Mouse (Mus musculus): ENCODE results near the gene Pnp2. TPM values are rescaled to one million over a fixed set of nuclear protein-coding genes. Genes with fewer than 3 reads are reported as not detected.
A peak's percentile ranks its signal among the peaks of the same experiment; 100 is the strongest.

Pnp2 gene
- total and polyA plus RNA-seq, 3 experiments: 0.65 to 1.7 TPM; not detected in 1

GRCm38 (mm10) chr14:50930754-50931492 lies 24.9 kb upstream of the Pnp2 start, which contains the start of the genes Pip4p1 and Pnp (continued):
- TF ChIP-seq SMC3 (IDR thresholded peaks at IDR 0.05; ENCODE audit: low read depth, low read length) (no peak), CHD1 (IDR thresholded peaks at IDR 0.05; ENCODE audit: low read depth, low read length) (no peak), MEF2A (IDR thresholded peaks at IDR 0.05; ENCODE audit: extremely low read depth, insufficient replicate concordance, low read depth, low read length, poor library complexity, severe bottlenecking) (no peak)

GRCm38 (mm10) chr14:50931493-50932020 lies 24.2 kb upstream of the Pnp2 start:
- Histone ChIP-seq H3K9ac (ENCODE audit: control insufficient read depth, low read depth, low read length, poor library complexity, severe bottlenecking) (peak overlapping the region; percentile 89), H3K9me3 (replicated peaks; ENCODE audit: insufficient read depth, low read length) (no peaks in the 10 kb centered on the region), H3K4me3 (ENCODE audit: control insufficient read depth in 1 of 2, insufficient read depth in 1 of 2, low read depth in 2 of 2, low read length in 2 of 2) (peak overlapping the region; percentile 49 to 70), H3K79me2 (ENCODE audit: control insufficient read depth, insufficient read depth, low read length, poor library complexity) (peaks cover 10% of the 10 kb centered on the region), H3K4me1 (ENCODE audit: control insufficient read depth in 1 of 2, insufficient read depth in 2 of 2, low read length in 2 of 2) (peaks cover 0 to 4% of the 10 kb centered on the region in 2 experiments; a peak in 2 of 4 replicates), H3K27ac (ENCODE audit: control insufficient read depth, low read depth, low read length) (peak overlapping the region; percentile 97), H3K36me3 (ENCODE audit: control insufficient read depth in 1 of 2, insufficient read depth in 2 of 2, low read length in 2 of 2) (peaks cover 0 to 8% of the 10 kb centered on the region in 2 experiments; a peak in 2 of 4 replicates), H3K27me3 (ENCODE audit: control insufficient read depth in 1 of 2, insufficient read depth in 2 of 2, low read length in 2 of 2) (no peaks in the 10 kb centered on the region)
- DNase-seq (ENCODE audit: low read depth, low spot score): peak; percentile 78
- peak; percentile 66 for TF ChIP-seq POLR2AphosphoS2 (IDR thresholded peaks at IDR 0.05; ENCODE audit: low read length)
- no peak for TF ChIP-seq CHD2 (IDR thresholded peaks at IDR 0.05; ENCODE audit: low read length)
- peak; percentile 44 for TF ChIP-seq NELFE (IDR thresholded peaks at IDR 0.05; ENCODE audit: low read depth, low read length)
- TF ChIP-seq POLR2A (IDR thresholded peaks at IDR 0.05; ENCODE audit: control insufficient read depth in 1 of 2, insufficient read depth in 1 of 2, low read depth in 1 of 2, low read length in 2 of 2, poor library complexity in 1 of 2): peak in 1 of 2 experiments; percentile 31; a peak in 1 of 4 replicates
- TF ChIP-seq GATA1 (IDR thresholded peaks at IDR 0.05; ENCODE audit: low read depth, low read length): peak; percentile 37; the same call in 1 of the 2 replicates
- TF ChIP-seq GABPA (IDR thresholded peaks at IDR 0.05; ENCODE audit: low read depth, low read length): no peak
- no peak for TF ChIP-seq ELF1 (IDR thresholded peaks at IDR 0.05; ENCODE audit: low read depth, low read length)
- peak; percentile 60 for TF ChIP-seq MYC (IDR thresholded peaks at IDR 0.05; ENCODE audit: low read depth, low read length)
- peak; percentile 46; the same call in 1 of the 2 replicates for TF ChIP-seq NRF1 (IDR thresholded peaks at IDR 0.05; ENCODE audit: insufficient read depth, low read depth, low read length, poor library complexity, severe bottlenecking)
- 0 out of 2 replicates have a peak, but pooled peaks have one; percentile 9 for TF ChIP-seq MYB (IDR thresholded peaks at IDR 0.05; ENCODE audit: low read depth, low read length)
- TF ChIP-seq ZMIZ1 (IDR thresholded peaks at IDR 0.05; ENCODE audit: low read depth, low read length): no peak
- no peak for TF ChIP-seq USF2 (IDR thresholded peaks at IDR 0.05; ENCODE audit: borderline replicate concordance in 1 of 2, insufficient read depth in 1 of 2, low read depth in 1 of 2, low read length in 2 of 2)
- peak; percentile 17; the same call in 1 of the 2 replicates for TF ChIP-seq ETS1 (IDR thresholded peaks at IDR 0.05; ENCODE audit: low read depth, low read length)
- no peak for TF ChIP-seq E2F4 (IDR thresholded peaks at IDR 0.05; ENCODE audit: borderline replicate concordance, low read depth, low read length)
- no peak for TF ChIP-seq ZC3H11A (IDR thresholded peaks at IDR 0.05; ENCODE audit: low read depth, low read length)
- TF ChIP-seq MXI1 (IDR thresholded peaks at IDR 0.05; ENCODE audit: low read depth, low read length): peak; percentile 61
- no peak for TF ChIP-seq RAD21 (IDR thresholded peaks at IDR 0.05; ENCODE audit: low read depth, low read length)
